Mouse (Mus musculus) A20 (cell line): Measurements from ENCODE around the gene Wiz.

Source experiments
- DNase-seq: peaks from one replicate; pipeline ENCODE4 v3.0.0-alpha.2; 2011; ENCODE audit warnings: low read depth, low spot score

The Wiz gene

DNA sequence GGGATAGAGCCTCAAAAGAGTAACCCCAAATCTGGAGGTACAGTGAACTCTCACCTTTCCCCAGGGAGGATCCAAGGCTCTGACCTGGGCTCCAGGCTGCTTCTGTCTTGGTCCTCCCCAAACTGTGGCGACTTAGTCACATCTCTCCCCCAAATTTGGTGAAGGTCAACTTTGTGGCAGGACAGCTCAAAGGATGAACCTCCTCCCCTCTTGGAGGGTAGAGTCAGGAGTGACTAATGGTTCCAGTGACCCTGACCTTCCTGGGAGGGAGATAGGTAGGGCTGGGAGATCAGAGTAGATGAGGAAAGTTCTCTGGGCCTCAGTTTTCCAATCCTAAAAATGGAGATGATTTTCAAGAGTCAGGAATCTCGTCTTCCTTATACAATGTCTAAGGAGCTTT is 10.5 kb downstream of the Wiz start:
- DNase-seq: no peak

GRCm38 (mm10) chr17:32377137-32377536 is 12.1 kb downstream of the Wiz start:
- no peak for DNase-seq

GRCm38 (mm10) chr17:32376475-32376874 is 12.8 kb downstream of the Wiz start:
- no peak for DNase-seq

GRCm38 (mm10) chr17:32368991-32369578 is 20.2 kb downstream of the Wiz start:
- no peak for DNase-seq

GRCm38 (mm10) chr17:32367706-32368105 is 21.5 kb downstream of the Wiz start:
- no peak for DNase-seq

DNA sequence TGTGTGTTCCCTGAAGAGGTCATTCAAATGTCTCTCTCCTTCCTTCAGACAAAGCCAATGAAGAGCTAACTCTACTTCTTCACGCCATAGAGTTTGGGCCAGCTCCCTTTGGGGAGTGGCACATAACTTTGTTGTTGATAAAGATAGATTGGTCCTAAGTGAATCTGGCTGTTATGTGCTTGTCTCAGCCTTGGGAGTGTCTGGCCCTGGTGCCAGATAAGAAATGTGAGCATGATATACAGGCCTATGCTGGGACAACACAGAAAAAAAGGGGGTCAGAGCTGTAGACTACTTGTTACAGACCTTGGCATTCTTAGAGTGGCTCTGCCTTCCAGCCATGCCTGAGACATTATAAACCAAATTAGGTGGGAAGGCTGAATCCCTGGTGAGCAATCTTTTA is 23.9 kb downstream of the Wiz start:
- DNase-seq: no peak

GRCm38 (mm10) chr17:32364850-32365249 is 24.4 kb downstream of the Wiz start:
- DNase-seq: no peak

DNA sequence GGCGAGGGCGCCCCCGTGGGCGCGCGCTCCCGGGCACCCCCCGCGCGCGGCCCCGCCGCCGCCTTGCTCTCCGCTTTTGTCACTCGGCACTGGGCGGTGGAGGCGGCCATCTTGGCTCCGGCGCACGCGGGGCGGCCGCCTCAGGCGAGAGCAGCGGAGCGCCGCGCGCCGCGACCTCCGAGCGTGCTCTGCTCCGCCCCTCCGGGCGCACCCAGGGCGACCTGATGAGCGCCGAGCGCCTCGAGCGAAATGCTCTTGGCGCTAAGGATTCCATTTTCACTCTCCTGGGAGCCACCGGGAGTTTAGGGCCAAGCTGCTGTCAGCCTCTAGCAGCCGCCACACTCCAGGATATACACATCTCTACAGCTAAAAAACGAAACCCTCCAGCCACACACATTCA is 24.9 kb downstream of the Wiz start:
- peak; percentile 86 for DNase-seq

GRCm38 (mm10) chr17:32363821-32364301 is 25.4 kb downstream of the Wiz start:
- peak; percentile 49 for DNase-seq

- no peak for DNase-seq
These were observed 26.6 kb downstream of the Wiz start for GRCm38 (mm10) chr17:32362686-32363085.

DNA sequence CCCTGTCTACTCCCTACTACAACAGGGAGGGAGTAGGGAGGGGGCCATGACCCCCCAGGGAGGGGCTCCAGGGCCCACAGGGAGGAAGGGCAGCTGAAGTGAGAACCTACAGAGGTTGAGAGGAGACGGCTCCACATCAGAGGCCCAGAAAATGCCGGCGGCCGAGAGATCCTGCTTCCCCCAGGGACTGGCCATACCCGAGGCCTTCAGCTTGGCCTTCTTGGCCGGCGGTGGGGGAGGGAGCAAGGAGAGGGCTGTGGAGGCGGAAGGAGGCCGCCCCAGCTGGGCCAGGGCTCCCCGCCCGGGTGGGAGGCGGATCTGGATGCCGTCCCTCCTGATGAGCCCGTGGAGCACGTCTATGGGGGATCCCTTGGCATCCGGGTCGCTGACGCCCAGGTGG is 29.3 kb downstream of the Wiz start:
- no peak for DNase-seq

DNA sequence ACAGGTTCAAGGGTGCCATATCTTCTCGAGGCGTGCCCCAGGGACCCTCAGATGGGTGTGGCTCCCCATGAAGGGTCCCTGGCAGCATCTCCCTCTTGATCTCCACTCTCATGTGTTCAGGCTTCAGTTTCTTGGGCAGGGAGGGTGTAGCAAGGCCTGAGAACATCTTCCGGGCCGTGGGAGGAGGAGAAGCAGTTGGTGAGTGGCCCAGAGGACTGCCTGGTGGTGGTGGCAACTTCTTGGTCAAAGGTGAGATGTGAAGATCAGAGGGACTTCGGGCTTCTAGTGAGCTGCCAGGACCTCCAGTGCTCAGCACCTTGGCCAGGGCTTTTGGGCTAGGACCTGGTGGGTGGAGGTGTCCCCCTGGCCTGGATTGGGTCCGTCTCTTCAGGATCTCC is 30.3 kb downstream of the Wiz start:
- no peak for DNase-seq

GRCm38 (mm10) chr17:32358192-32358942 is 30.9 kb downstream of the Wiz start:
- no peak for DNase-seq

GRCm38 (mm10) chr17:32356766-32357760 is 32.2 kb downstream of the Wiz start:
- DNase-seq: no peak

- DNase-seq: no peak
These were observed 33.0 kb downstream of the Wiz start for GRCm38 (mm10) chr17:32356281-32356680.

GRCm38 (mm10) chr17:32355031-32355430 is 34.2 kb downstream of the Wiz start:
- DNase-seq: no peak

DNA sequence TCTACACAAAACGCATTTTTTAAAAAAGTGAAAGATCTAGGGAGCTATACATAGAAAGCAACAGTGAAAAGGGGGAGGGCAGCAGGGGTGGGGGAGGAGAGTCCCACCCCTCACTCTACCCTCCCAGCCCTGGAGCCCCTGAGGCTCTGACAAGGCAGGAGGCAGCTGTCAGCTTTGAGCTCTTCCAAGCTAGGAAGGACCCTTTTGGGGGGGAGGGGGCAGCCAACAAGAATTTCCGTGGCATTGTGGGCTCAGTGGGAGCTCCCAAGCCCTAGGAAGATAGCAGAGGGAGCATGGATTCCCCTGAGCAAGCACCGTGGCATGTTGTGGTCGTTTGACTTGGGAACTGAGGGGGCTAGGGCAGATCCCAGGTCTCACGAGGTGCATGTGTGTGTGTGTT is 35.0 kb downstream of the Wiz start:
- DNase-seq: no peak

DNA sequence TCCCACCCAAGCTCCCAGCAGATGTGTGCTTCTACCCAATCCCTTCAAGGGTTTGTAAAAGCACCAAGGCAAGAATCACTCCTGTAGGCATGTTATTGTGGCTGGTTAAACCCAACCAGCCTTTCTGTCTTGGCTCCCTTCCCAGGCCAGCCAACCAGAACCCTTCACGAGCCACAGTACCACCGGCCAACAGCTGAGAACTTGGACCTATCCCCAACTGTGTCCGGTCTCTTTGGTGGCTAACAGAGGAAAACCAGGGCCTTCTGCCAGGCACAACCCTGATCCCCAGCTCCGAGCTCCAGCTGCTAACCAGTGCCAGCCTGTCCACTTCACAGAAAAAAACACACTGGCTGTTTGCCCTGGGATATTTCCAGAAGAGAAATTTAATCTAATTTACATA is 35.5 kb downstream of the Wiz start:
- DNase-seq: no peak

GRCm38 (mm10) chr17:32351726-32352125 is 37.5 kb downstream of the Wiz start:
- no peak for DNase-seq

DNA sequence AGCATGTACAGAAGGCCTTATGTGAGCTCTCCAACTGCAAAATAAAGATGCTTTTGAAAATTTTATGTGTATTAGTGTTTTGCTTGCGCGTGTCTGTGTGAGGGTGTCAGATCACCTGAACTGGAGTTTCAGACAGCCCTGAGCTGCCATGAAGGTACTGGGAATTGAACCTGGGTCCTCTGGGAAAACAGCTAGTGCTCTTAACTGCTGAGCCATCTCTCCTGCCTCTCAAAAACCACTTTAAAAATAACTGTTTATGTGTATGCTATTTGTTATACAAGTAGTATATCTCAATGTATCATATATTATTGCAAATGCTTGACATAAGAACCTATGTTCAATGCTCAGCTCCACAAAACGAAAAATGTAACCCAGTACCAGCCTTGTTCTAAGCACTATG is 38.0 kb downstream of the Wiz start:
- no peak for DNase-seq

GRCm38 (mm10) chr17:32350382-32350983 is 38.8 kb downstream of the Wiz start, which contains the start of gene Akap8l:
Gene Akap8l (minus strand): TSS chr17:32350607.
- peak; percentile 99 for DNase-seq
